Mouse (Mus musculus) midbrain, embryonic 14.5 days (tissue): ENCODE data around the gene Timm10. TPM values are rescaled to one million over a fixed set of nuclear protein-coding genes. Genes with fewer than 3 reads are reported as not detected.

Experiments used
- ATAC-seq: fragments of 200-750 bp; cut with Nextera tagmentation; 2 replicates; pipeline ENCODE4 v1.8.0; 2017; ENCODE audit warnings: moderate number of reproducible peaks, moderate library complexity; ENCODE audit not compliant: low FRiP score, low TSS enrichment
- DNase-seq: peaks from one replicate; pipeline ENCODE4 v3.0.0-alpha.2; 2015
- H3K27ac ChIP-seq: fragments of 300-500 bp; sonication (generic); replicated peaks from 2 replicates; pipeline ENCODE4 v1.5.1; 2014; ENCODE audit warnings: mild to moderate bottlenecking, low read depth, low read length, moderate library complexity
- H3K27me3 ChIP-seq: fragments of 300-500 bp; sonication (generic); 2 replicates; pipeline ENCODE4 v1.6.1; 2014; ENCODE audit warnings: low read length, control low read depth, mixed read lengths; ENCODE audit not compliant: control insufficient read depth, insufficient read depth
- H3K36me3 ChIP-seq: fragments of 300-500 bp; sonication (generic); 2 replicates; pipeline ENCODE4 v1.6.1; 2014; ENCODE audit warnings: low read length, control low read depth; ENCODE audit not compliant: control insufficient read depth, insufficient read depth
- H3K4me1 ChIP-seq: fragments of 300-500 bp; sonication (generic); 2 replicates; pipeline ENCODE4 v1.6.1; 2014; ENCODE audit warnings: mild to moderate bottlenecking, antibody characterized with exemption, low read length, control low read depth; ENCODE audit not compliant: control insufficient read depth, insufficient read depth
- H3K4me2 ChIP-seq: fragments of 300-500 bp; sonication (generic); 2 replicates; pipeline ENCODE4 v1.6.1; 2014; ENCODE audit warnings: mild to moderate bottlenecking, low read length, moderate library complexity
- H3K4me3 ChIP-seq: fragments of 300-500 bp; sonication (generic); replicated peaks from 2 replicates; pipeline ENCODE4 v1.5.1; 2014; ENCODE audit warnings: low read depth, low read length
- H3K9ac ChIP-seq: fragments of 300-500 bp; sonication (generic); replicated peaks from 2 replicates; pipeline ENCODE4 v1.6.1; 2014; ENCODE audit warnings: mild to moderate bottlenecking, low read length, moderate library complexity
- H3K9me3 ChIP-seq: fragments of 300-500 bp; sonication (generic); 2 replicates; pipeline ENCODE4 v1.6.1; 2016; ENCODE audit warnings: low read length, control low read depth, mixed read lengths; ENCODE audit not compliant: control insufficient read depth
- WGBS: fragments of 180-500 bp; shearing (Covaris S2); extraction: QIAGEN DNeasy Blood & Tissue Kit; methylation state at CpG from one replicate; pipeline ENCODE4 v1.1.7; 2014; 5-methylcytosine and 5-hydroxymethylcytosine counted together
- polyA plus RNA-seq: library from polyadenylated mRNA; unstranded; fragments of >200 nt; fragmentation: Nextera tagmentation; extraction: Ambion mirVana; gene quantifications from 2 replicates; pipeline ENCODE4 v1.2.1, GENCODE M21; 2014

Timm10 gene
- polyA plus RNA-seq, 1 experiment from 2014 or later = 58.6 TPM

DNA sequence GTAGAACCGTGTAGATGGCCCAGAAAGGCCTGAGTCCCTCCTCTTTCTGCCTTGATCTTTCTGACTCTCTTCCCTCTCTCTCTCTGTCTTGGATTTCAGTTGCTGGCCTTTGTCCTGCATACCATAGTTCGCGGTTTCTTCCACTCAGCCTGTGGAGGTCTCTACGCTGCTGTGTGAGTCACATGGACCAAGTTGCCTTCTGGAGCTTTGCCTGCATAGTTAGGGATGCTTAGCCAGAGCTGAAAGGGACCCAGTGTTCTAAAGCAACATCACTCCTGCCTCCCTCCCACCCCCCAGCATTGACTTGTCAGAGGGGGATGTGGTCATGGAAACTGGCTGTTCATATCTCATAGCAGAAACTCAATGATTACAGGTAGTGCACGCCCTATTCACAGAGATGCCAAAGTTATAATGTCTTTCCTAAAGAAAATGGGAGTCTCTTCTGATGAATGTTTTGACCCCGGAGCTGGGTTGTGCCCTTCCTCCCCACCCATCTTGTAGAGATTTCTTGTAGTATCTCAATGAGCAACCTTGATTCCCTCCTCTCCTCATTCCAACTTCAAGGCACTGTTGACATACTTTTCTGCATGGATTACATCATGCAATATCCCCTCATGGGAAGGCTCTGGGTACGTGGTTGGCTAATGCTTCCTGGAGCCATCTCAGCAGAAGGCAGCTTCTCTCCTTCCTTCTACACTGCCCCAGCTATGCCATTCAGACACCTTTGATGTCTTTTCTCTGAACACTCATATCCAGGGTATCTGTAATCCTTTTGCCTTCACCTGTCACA, 33.4 kb downstream of the Timm10 start:
- no peak for ATAC-seq
- H3K27me3 ChIP-seq = no peaks in the 10 kb centered on the region
- no peaks in the 10 kb centered on the region for H3K36me3 ChIP-seq
- H3K4me1 ChIP-seq = no peaks in the 10 kb centered on the region
- 90% methylated on average over 7 of the region's 7 CpGs for WGBS
- no peak overlapping the region for H3K27ac ChIP-seq
- H3K4me3 ChIP-seq = no peak overlapping the region
- DNase-seq = no peak
- no peak overlapping the region for H3K9ac ChIP-seq
- no peak overlapping the region for H3K4me2 ChIP-seq
- no peaks in the 10 kb centered on the region for H3K9me3 ChIP-seq

DNA sequence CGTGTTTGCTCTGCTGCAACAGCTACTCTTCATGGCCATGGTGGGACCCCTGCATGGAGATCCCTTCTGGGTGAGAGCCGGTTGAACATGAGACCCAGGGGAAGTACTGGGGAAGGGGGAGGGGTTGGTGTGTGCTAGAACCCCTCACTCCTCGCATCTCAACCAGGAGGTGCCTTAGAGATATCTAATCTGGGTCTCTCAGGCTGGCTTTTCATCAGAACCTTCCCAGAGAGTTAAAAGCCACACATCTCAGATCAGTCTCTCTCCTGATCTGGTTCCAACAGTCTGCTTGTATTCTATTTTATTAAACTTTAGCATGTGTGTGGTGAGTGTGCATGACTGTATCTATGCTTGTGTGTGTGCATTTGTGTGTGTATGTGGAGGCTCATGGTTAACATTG, 34.6 kb downstream of the Timm10 start:
- Histone ChIP-seq H3K9me3 (no peaks in the 10 kb centered on the region), H3K4me2 (no peak overlapping the region), H3K4me1 (peaks cover 6% of the 10 kb centered on the region; the same call in 1 of the 2 replicates), H3K36me3 (no peaks in the 10 kb centered on the region), H3K4me3 (no peak overlapping the region), H3K9ac (no peak overlapping the region), H3K27ac (no peak overlapping the region), H3K27me3 (0 out of 2 replicates have a peak, but pooled peaks cover 6% of the 10 kb centered on the region)
- no peak for DNase-seq
- WGBS = 88% methylated on average over 3 of the region's 3 CpGs
- no peak for ATAC-seq

DNA sequence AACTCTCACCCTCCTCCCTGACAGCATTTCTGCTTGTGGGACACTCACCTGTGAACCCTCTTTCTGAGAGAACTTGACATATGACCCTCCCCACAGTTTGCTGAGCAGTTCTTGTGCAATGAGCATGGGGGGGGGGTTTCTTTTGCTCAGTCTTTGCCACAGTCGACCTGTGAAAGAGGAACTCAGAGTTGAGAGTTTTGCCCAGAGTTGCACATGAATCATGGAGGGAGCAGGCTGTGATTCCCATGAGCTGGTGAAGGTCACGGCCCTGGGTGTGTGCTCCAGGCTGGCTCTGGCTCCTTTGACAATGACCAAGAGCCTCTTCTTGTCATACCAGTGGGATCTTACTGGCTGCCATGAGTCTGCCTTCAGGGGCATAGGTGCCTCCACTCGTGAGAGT, 35.4 kb downstream of the Timm10 start:
- Histone ChIP-seq H3K4me2 (no peak overlapping the region), H3K4me1 (peaks cover 6% of the 10 kb centered on the region; the same call in 1 of the 2 replicates), H3K27ac (no peak overlapping the region), H3K4me3 (no peak overlapping the region), H3K36me3 (no peaks in the 10 kb centered on the region), H3K27me3 (0 out of 2 replicates have a peak, but pooled peaks cover 14% of the 10 kb centered on the region), H3K9me3 (no peaks in the 10 kb centered on the region), H3K9ac (no peak overlapping the region)
- no peak for DNase-seq
- ATAC-seq = no peak
- 86% methylated on average over 3 of the region's 3 CpGs for WGBS

DNA sequence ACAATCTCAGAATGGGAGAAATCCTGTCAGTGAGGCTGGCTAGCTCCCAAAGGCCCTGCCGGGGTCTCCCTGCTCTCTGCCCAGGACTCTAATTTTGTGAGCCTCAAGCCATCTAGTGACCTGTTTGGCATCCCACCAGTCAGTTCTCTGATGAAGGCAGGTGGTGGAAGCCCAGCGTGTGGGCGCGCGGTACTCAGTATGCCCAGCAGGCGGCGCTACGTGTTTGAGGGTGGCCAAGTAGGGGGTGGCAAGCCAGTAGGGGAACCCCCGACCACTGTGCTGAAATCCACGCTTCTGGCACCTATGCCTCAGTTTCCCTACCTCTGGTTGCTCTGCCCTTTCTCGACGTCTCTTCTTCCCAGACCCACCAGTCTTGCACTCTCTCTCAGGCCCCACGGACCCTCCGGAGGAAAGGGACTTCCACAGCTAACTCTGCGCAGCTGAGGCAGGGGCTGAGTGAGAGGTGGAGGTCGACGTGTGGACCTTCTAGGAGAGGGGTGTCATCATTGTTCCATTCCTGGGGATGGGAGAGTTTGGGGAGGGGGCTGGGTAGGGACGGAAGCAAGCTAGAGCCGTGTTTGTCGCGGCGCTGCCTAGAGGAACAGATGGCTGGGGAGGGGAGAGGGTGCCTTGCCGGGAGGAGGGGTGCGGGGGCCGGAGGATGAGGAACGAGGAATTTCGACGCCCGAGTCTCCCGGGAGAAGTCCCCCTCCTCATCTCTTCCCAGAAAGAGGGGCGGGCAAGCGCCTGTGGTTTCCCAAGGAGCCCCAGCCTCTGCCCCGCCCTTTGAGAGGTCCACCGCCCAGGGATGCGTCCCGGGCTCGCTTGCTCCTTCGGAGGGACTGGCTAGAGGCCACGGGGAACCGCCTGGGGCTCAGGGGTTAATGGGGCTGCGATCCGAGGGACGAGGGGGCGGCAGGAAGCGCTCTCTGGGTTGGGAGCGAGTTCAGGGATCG, 39.1 kb downstream of the Timm10 start:
- Histone ChIP-seq H3K36me3 (no peaks in the 10 kb centered on the region), H3K27ac (no peak overlapping the region), H3K27me3 (peaks cover 19% of the 10 kb centered on the region), H3K4me1 (peaks cover 6% of the 10 kb centered on the region; the same call in 1 of the 2 replicates), H3K9me3 (no peaks in the 10 kb centered on the region), H3K9ac (peak overlapping the region; percentile 36; the same call in 1 of the 2 replicates), H3K4me3 (peak overlapping the region; percentile 35), H3K4me2 (peak overlapping the region; percentile 68)
- DNase-seq (peak; percentile 74), ATAC-seq (peak; percentile 54)
- 1% methylated on average over 47 of the region's 47 CpGs for WGBS

DNA sequence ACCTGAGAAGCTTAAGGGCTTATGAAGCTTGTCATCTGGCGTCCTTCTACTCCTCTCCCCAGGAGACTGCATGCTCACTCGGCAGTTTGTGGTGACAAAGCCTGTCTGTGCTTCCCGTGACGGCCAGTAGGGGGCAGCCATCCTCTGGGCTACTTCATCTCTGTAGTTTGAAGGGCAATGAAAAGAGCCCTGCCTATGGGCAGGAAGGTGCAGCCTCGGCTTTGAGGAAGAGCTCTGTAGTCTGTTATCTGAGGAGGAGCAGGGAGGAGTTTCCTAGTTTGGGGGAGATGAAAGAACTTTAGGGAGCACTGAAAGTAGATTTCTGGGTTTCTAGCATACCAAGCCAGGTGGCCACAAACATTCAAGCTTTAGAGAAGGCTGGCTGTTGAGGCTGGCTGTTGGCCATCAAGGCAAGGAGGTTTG, 41.7 kb downstream of the Timm10 start:
- no peak overlapping the region for H3K27ac ChIP-seq
- DNase-seq (peak; percentile 58), ATAC-seq (no peak)
- no peaks in the 10 kb centered on the region for H3K9me3 ChIP-seq
- H3K4me3 ChIP-seq = no peak overlapping the region
- no peak overlapping the region for H3K9ac ChIP-seq
- no peaks in the 10 kb centered on the region for H3K36me3 ChIP-seq
- H3K4me1 ChIP-seq = peaks cover 12% of the 10 kb centered on the region; the same call in 1 of the 2 replicates
- H3K27me3 ChIP-seq = peaks cover 46% of the 10 kb centered on the region
- WGBS = 10% methylated on average over 5 of the region's 5 CpGs
- no peak overlapping the region for H3K4me2 ChIP-seq

DNA sequence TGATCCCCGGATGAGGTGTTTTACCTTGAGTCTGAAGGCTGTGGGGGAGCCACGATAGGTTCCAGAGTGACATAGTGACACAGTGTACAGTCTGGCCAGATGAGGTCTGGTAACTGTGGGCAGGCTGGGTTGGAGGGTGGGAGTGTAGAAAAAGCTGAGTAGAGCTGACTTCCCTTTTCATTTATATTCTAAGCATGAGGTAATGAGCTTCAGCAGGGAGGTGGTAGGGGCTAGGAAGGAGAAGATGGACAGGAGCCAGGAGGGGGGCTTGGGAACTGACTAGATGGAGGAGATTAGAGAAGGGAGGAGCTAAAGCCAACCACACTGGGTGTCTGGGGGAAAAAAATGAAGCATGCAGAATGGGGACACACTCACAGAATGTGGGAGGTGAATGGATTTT, 42.2 kb downstream of the Timm10 start:
- peaks cover 50% of the 10 kb centered on the region for H3K27me3 ChIP-seq
- DNase-seq = no peak
- WGBS = 73% methylated on average over 2 of the region's 2 CpGs

DNA sequence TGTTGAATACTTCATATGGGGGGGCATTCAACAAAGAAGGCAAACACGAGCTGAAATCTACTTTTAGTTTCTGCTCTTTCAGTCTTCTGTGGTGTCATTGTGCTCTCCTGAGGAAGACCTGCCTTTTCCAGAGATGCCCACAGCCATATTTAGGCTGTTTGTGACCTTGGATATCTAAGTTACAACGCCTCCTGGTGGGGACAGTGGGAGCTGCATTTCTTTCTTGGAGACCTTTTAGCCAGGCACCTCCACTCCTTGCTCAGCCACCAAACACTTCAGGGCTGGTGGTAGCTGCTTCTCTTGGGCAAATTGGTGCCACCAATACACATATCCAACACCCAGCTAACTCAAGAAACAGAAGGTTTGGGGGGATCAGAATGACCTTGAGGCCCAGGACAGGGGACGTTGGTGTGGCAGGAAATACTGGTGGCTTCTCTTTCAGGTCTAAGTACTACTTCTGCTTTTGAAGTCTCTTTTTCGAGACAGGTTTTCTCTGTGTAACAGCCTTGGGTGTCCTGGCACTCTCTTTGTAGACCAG, 43.9 kb downstream of the Timm10 start:
- no peaks in the 10 kb centered on the region for H3K36me3 ChIP-seq
- WGBS = 70% methylated on average over 4 of the region's 4 CpGs
- H3K4me1 ChIP-seq = peaks cover 12% of the 10 kb centered on the region; the same call in 1 of the 2 replicates
- H3K9me3 ChIP-seq = no peaks in the 10 kb centered on the region
- no peak overlapping the region for H3K9ac ChIP-seq
- peaks cover 61% of the 10 kb centered on the region for H3K27me3 ChIP-seq
- ATAC-seq (no peak), DNase-seq (no peak)
- H3K4me3 ChIP-seq = no peak overlapping the region
- no peak overlapping the region for H3K27ac ChIP-seq
- no peak overlapping the region for H3K4me2 ChIP-seq

More for the DNA sequence above, 42.2 kb downstream of the Timm10 start:
- H3K36me3 ChIP-seq = no peaks in the 10 kb centered on the region
- no peak overlapping the region for H3K4me2 ChIP-seq
- H3K9me3 ChIP-seq = no peaks in the 10 kb centered on the region
- peaks cover 12% of the 10 kb centered on the region; the same call in 1 of the 2 replicates for H3K4me1 ChIP-seq
- H3K27ac ChIP-seq = no peak overlapping the region
- H3K9ac ChIP-seq = no peak overlapping the region
- ATAC-seq = no peak
- no peak overlapping the region for H3K4me3 ChIP-seq

DNA sequence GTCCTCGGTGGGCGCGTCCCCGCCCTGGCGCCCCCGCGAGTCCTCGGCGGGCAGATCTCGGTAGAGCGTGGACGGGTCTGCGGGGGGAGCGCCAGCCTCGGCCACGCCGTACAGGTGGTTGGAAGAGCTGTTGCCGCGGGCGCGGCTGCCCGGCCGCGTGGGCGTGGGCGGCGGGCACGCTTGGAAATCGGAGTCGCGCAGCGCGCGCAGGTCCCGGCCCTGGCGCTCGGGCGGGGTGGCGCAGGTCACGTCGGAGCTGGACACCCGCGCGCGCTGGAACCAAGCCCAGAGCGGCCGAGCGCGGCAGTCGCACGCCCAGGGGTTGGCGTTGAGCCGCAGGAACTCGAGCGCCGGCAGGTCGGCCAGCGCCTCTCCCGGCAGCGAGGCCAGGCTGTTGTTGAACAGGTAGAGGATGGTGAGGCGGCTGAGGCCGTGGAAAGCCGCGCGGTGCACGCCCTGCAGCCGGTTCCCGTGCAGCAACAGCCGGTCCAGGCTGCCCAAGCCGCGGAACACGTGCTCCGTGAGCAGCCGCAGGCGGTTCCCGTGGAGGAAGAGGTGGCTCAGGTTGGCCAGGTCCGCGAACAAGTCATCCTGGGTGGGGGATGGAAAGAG, 45.4 kb downstream of the Timm10 start:
- H3K4me3 ChIP-seq = peak overlapping the region; percentile 46
- peak overlapping the region; percentile 77 for H3K4me2 ChIP-seq
- WGBS = 1% methylated on average over 75 of the region's 78 CpGs
- H3K9ac ChIP-seq = peak overlapping the region; percentile 44; the same call in 1 of the 2 replicates
- 0 out of 2 replicates have a peak, but pooled peaks cover 6% of the 10 kb centered on the region for H3K4me1 ChIP-seq
- no peaks in the 10 kb centered on the region for H3K9me3 ChIP-seq
- H3K27ac ChIP-seq = no peak overlapping the region
- ATAC-seq (peak; percentile 54; the same call in 1 of the 2 replicates), DNase-seq (peak; percentile 62)
- H3K36me3 ChIP-seq = no peaks in the 10 kb centered on the region
- H3K27me3 ChIP-seq = peaks cover 47% of the 10 kb centered on the region
